Mouse (Mus musculus) midbrain, embryonic 15.5 days (tissue): ENCODE results near the gene Cd70. TPM values are rescaled to one million over a fixed set of nuclear protein-coding genes. Genes with fewer than 3 reads are reported as not detected.
A peak's percentile ranks its signal among the peaks of the same experiment; 100 is the strongest.

Source experiments
- ATAC-seq: fragments of 200-750 bp; cut with Nextera tagmentation; replicated peaks from 2 replicates; pipeline ENCODE4 v1.8.0; 2017; ENCODE audit warnings: moderate TSS enrichment
- H3K27ac ChIP-seq: fragments of 300-500 bp; sonication (generic); 2 replicates; pipeline ENCODE4 v1.5.1; 2015; ENCODE audit warnings: mild to moderate bottlenecking, inconsistent platforms
- H3K27me3 ChIP-seq: fragments of 300-500 bp; sonication (generic); replicated peaks from 2 replicates; pipeline ENCODE4 v1.6.1; 2015; ENCODE audit warnings: inconsistent platforms
- H3K36me3 ChIP-seq: fragments of 300-500 bp; sonication (generic); replicated peaks from 2 replicates; pipeline ENCODE4 v1.6.1; 2015; ENCODE audit warnings: inconsistent platforms
- H3K4me1 ChIP-seq: fragments of 300-500 bp; sonication (generic); 2 replicates; pipeline ENCODE4 v1.6.1; 2015; ENCODE audit warnings: inconsistent platforms
- H3K4me2 ChIP-seq: fragments of 300-500 bp; sonication (generic); 2 replicates; pipeline ENCODE4 v1.6.1; 2015; ENCODE audit warnings: inconsistent platforms, mild to moderate bottlenecking, moderate library complexity
- H3K4me3 ChIP-seq: fragments of 300-500 bp; sonication (generic); 2 replicates; pipeline ENCODE4 v1.5.1; 2015; ENCODE audit warnings: mild to moderate bottlenecking, inconsistent platforms
- H3K9ac ChIP-seq: fragments of 300-500 bp; sonication (generic); 2 replicates; pipeline ENCODE4 v1.6.1; 2015; ENCODE audit warnings: mild to moderate bottlenecking, inconsistent platforms
- H3K9me3 ChIP-seq: fragments of 300-500 bp; sonication (generic); 2 replicates; pipeline ENCODE4 v1.6.1; 2016; ENCODE audit warnings: inconsistent platforms
- WGBS: fragments of 180-500 bp; shearing (Covaris S2); methylation state at CpG from one replicate; pipeline ENCODE4 v1.1.7; 2015; ENCODE audit warnings: mixed read lengths; 5-methylcytosine and 5-hydroxymethylcytosine counted together
- polyA plus RNA-seq: library from polyadenylated mRNA; unstranded; fragments of >200 nt; fragmentation: Nextera tagmentation; extraction: Ambion mirVana; gene quantifications from 2 replicates; pipeline ENCODE4 v1.2.1, GENCODE M21; 2015

Cd70 gene
- polyA plus RNA-seq = 1.1 and 1.2 TPM in 2 replicates

GRCm38 (mm10) chr17:57148994-57149803 lies at the start of gene Cd70:
Cd70 (minus strand) TSS chr17:57149777.
- peak within 1 kb of the TSS; percentile 60 for H3K4me2 ChIP-seq
- peak within 1 kb of the TSS; percentile 42 for H3K9ac ChIP-seq
- H3K9me3 ChIP-seq = no peaks in the 10 kb centered on the region
- H3K36me3 ChIP-seq = no peaks in the 10 kb centered on the region
- no peak within 1 kb of the TSS for H3K27ac ChIP-seq
- H3K4me3 ChIP-seq = peak within 1 kb of the TSS; percentile 34
- peaks cover 15% of the 10 kb centered on the region for H3K27me3 ChIP-seq
- peak; percentile 62 for ATAC-seq
- 3% methylated on average over 39 of the region's 39 CpGs for WGBS
- H3K4me1 ChIP-seq = peaks cover 4% of the 10 kb centered on the region; the same call in 1 of the 2 replicates

DNA sequence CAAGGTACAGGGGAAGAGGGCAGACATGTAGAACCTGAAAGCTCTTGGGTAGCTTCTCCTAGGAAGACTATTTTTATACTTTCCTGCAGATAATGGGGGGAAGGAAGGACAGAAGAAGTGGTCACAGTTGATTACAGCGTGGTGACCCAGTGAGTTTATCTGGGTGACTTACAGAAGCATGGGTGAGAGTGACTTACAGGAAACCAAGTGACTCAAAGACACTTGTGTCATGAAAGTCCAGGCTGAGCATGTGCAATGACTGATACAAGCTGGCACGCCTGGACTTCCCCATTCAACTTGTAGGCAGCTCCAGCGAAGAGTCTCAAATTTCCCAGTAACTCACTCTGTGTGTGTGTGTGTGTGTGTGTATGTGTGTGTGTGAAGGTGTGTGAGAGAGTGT lies 48.7 kb upstream of the Cd70 start:
- 78% methylated on average over 3 of the region's 3 CpGs for WGBS
- H3K4me3 ChIP-seq = no peak overlapping the region
- H3K4me2 ChIP-seq = no peak overlapping the region
- H3K9me3 ChIP-seq = no peaks in the 10 kb centered on the region
- ATAC-seq = no peak
- H3K9ac ChIP-seq = no peak overlapping the region
- no peaks in the 10 kb centered on the region for H3K36me3 ChIP-seq
- H3K27me3 ChIP-seq = no peaks in the 10 kb centered on the region
- no peak overlapping the region for H3K27ac ChIP-seq
- H3K4me1 ChIP-seq = no peaks in the 10 kb centered on the region

- Histone ChIP-seq H3K36me3 (no peaks in the 10 kb centered on the region), H3K9me3 (no peaks in the 10 kb centered on the region), H3K9ac (no peak overlapping the region), H3K27me3 (no peaks in the 10 kb centered on the region), H3K4me3 (no peak overlapping the region), H3K4me2 (no peak overlapping the region), H3K4me1 (no peaks in the 10 kb centered on the region), H3K27ac (no peak overlapping the region)
- 80% methylated on average over 8 of the region's 8 CpGs for WGBS
- ATAC-seq = no peak
Observed at GRCm38 (mm10) chr17:57195326-57196010, 45.9 kb upstream of the Cd70 start.

GRCm38 (mm10) chr17:57194771-57195170 lies 45.2 kb upstream of the Cd70 start:
- WGBS = 84% methylated on average over 3 of the region's 3 CpGs
- H3K36me3 ChIP-seq = no peaks in the 10 kb centered on the region
- no peak overlapping the region for H3K27ac ChIP-seq
- no peak for ATAC-seq
- H3K9ac ChIP-seq = no peak overlapping the region
- H3K27me3 ChIP-seq = no peaks in the 10 kb centered on the region
- H3K4me1 ChIP-seq = no peaks in the 10 kb centered on the region
- H3K4me2 ChIP-seq = no peak overlapping the region
- no peaks in the 10 kb centered on the region for H3K9me3 ChIP-seq
- H3K4me3 ChIP-seq = no peak overlapping the region

GRCm38 (mm10) chr17:57194041-57194507 lies 44.5 kb upstream of the Cd70 start, which contains the start of gene Tnfsf14:
Tnfsf14 (minus strand) TSS chr17:57194177.
- H3K9ac ChIP-seq = no peak within 1 kb of the TSS
- WGBS = 83% methylated on average over 11 of the region's 11 CpGs

DNA sequence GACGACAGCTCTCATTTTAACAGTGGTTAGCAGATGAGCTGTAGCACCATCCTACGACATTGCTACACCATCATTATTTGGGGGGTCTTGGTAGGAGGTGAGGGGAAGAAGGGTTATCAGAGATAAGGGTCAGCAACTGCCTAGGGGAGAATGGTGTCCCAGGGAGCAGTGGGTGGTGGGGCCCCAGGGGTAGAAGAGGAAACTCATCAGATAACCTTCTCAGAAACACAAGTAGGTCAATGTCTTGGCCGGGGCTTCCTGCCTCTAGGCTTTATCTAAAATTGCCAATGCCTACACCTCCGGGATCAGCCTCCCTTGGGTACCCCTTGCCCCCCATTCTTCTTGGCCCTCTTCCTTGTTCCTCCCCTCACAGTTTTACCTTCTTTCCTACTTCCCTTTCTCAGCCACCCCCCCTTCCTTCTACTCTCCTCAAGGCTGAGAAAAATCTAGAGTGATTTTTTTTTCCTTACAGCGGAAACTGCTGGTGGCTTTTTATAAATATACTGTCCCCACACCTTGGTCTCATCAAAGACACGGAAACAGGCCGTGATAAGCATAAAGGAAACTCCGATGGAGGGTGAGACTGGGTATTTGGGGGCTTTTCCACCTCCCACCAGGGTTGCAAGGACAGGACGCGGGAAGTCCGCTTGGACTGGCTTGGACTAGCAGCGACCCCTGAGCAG lies 39.1 kb upstream of the Cd70 start:
- Histone ChIP-seq H3K27ac (no peak overlapping the region), H3K27me3 (no peaks in the 10 kb centered on the region), H3K9ac (no peak overlapping the region), H3K4me1 (no peaks in the 10 kb centered on the region), H3K4me3 (no peak overlapping the region), H3K4me2 (no peak overlapping the region), H3K9me3 (no peaks in the 10 kb centered on the region), H3K36me3 (no peaks in the 10 kb centered on the region)
- 88% methylated on average over 12 of the region's 12 CpGs for WGBS
- ATAC-seq = no peak

More at GRCm38 (mm10) chr17:57194041-57194507, 44.5 kb upstream of the Cd70 start, which contains the start of gene Tnfsf14:
- Histone ChIP-seq H3K4me1 (no peaks in the 10 kb centered on the region), H3K4me2 (no peak within 1 kb of the TSS), H3K36me3 (no peaks in the 10 kb centered on the region), H3K9me3 (no peaks in the 10 kb centered on the region), H3K4me3 (no peak within 1 kb of the TSS), H3K27me3 (no peaks in the 10 kb centered on the region), H3K27ac (no peak within 1 kb of the TSS)
- no peak for ATAC-seq

DNA sequence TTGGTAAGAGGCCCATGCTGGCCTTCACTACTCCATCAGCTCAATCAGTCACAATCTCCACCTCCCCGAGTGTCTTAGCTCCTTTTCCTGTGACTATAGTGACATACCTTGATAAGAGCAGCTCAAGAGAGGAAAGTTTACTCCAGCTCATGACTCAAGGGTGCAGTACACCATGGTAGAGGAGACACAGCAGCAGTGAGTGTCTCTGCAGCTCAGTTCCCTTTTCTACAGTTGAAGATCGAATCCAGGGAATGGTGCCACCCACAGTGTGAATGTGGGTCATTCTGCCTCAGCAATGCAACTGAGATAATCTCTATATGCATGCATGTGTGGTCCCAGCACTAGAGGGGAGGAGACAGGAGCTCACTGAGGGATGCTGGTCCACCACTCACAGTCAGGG lies 36.1 kb upstream of the Cd70 start:
- no peaks in the 10 kb centered on the region for H3K27me3 ChIP-seq
- H3K4me3 ChIP-seq = no peak overlapping the region
- no peaks in the 10 kb centered on the region for H3K4me1 ChIP-seq
- ATAC-seq = no peak
- WGBS = 73% methylated on average over 2 of the region's 2 CpGs
- no peak overlapping the region for H3K27ac ChIP-seq
- H3K4me2 ChIP-seq = no peak overlapping the region
- no peaks in the 10 kb centered on the region for H3K36me3 ChIP-seq
- no peaks in the 10 kb centered on the region for H3K9me3 ChIP-seq
- H3K9ac ChIP-seq = no peak overlapping the region

DNA sequence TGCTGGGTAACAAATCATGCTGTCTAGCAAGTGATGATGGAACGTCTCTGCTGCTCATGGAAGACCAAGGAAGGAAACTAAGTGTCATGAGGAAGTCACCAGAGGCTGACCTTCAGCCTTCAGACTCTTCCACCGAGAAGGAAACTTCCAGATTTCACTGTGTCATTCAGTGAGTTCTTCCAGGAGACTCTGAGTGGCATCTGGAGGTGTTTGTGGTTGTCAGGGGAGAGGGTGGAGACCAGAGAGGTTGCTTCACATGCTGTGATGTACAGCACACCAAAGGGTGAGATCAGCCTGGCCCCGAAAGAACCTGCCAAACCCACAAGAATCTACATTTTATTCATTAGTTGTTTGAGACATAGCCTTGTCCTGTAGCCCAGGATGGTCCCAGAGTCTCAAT lies 33.3 kb upstream of the Cd70 start:
- Histone ChIP-seq H3K9ac (no peak overlapping the region), H3K4me3 (no peak overlapping the region), H3K27ac (no peak overlapping the region), H3K4me2 (no peak overlapping the region), H3K9me3 (no peaks in the 10 kb centered on the region), H3K27me3 (no peaks in the 10 kb centered on the region), H3K36me3 (no peaks in the 10 kb centered on the region), H3K4me1 (no peaks in the 10 kb centered on the region)
- 76% methylated on average over 3 of the region's 3 CpGs for WGBS
- ATAC-seq = no peak

DNA sequence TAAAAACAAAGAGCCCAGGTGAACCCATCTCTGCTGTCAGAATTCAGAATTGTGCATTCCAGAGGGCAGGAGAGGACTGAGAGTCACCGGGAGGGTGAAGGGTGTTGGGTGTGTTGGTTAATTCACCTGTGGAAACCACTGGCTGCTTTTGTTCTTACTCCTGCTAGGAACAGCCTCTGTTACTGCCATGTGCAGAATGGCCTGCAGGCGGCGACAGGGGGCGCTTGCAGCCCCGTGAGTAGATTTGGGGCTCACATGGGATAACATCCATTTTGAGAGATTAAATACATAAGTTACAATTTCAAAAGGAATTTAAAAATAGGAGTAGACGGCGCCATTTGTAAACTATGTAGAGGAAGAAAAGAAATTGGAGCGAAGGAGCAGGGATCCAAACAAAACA lies 30.8 kb upstream of the Cd70 start:
- H3K4me1 ChIP-seq = no peaks in the 10 kb centered on the region

DNA sequence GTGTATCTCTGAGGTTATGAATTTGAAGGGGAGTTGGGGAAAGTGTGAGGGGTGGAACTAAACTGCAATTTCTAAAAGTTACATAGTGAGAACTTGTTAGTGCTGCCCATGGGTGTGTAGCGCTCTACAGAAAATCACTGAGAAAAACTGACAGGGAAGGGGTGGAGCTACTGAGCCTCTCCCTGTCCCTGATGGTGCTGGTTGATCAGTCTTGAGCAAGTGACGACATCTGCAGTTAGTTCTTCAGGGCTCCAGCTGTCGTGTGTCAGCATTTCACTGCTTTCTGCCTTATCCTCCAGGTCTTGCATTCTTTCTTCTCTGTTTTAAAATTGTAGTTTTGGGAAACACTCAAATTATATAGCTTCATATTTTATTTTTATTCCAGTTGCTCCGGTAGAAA lies 23.8 kb upstream of the Cd70 start:
- no peaks in the 10 kb centered on the region for H3K9me3 ChIP-seq
- 72% methylated on average over 4 of the region's 4 CpGs for WGBS
- H3K4me1 ChIP-seq = no peaks in the 10 kb centered on the region
- ATAC-seq = no peak
- H3K36me3 ChIP-seq = no peaks in the 10 kb centered on the region
- H3K4me3 ChIP-seq = no peak overlapping the region
- H3K4me2 ChIP-seq = no peak overlapping the region
- no peak overlapping the region for H3K9ac ChIP-seq
- H3K27me3 ChIP-seq = no peaks in the 10 kb centered on the region
- H3K27ac ChIP-seq = no peak overlapping the region

More for the DNA sequence above, 30.8 kb upstream of the Cd70 start:
- no peak overlapping the region for H3K4me3 ChIP-seq
- no peak overlapping the region for H3K4me2 ChIP-seq
- no peak overlapping the region for H3K27ac ChIP-seq
- no peaks in the 10 kb centered on the region for H3K9me3 ChIP-seq
- no peaks in the 10 kb centered on the region for H3K36me3 ChIP-seq
- H3K27me3 ChIP-seq = no peaks in the 10 kb centered on the region
- H3K9ac ChIP-seq = no peak overlapping the region
- 34% methylated on average over 8 of the region's 8 CpGs for WGBS
- no peak for ATAC-seq

DNA sequence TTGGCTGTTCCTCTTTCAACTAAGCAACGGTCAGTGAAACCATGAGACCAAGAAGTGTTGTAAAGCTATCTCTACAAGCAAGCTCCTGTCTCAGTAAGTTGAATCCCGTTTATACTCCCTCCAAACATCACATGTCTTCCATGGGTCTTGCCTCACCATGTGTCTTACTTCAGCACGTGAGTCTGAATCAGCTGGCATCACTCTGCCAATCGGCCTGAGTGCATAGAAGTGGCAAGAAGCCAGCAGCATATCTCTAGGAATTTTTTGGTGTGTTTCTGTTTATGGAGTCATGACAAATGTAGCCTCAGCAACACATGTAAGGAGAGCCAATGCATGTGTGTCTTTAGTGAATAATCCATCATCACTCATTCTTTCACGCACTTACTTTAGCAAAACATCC lies 22.8 kb upstream of the Cd70 start:
- Histone ChIP-seq H3K27ac (no peak overlapping the region), H3K9ac (no peak overlapping the region), H3K36me3 (no peaks in the 10 kb centered on the region), H3K4me3 (no peak overlapping the region), H3K27me3 (no peaks in the 10 kb centered on the region), H3K4me2 (no peak overlapping the region), H3K9me3 (no peaks in the 10 kb centered on the region), H3K4me1 (no peaks in the 10 kb centered on the region)
- 78% methylated on average over 5 of the region's 5 CpGs for WGBS
- ATAC-seq = no peak

- H3K4me1 ChIP-seq = no peaks in the 10 kb centered on the region
- no peak overlapping the region for H3K4me2 ChIP-seq
- no peak overlapping the region for H3K4me3 ChIP-seq
- H3K27ac ChIP-seq = no peak overlapping the region
- H3K36me3 ChIP-seq = no peaks in the 10 kb centered on the region
- no peaks in the 10 kb centered on the region for H3K27me3 ChIP-seq
- no peak for ATAC-seq
- no peaks in the 10 kb centered on the region for H3K9me3 ChIP-seq
- no peak overlapping the region for H3K9ac ChIP-seq
- 61% methylated on average over 5 of the region's 5 CpGs for WGBS
Observed at GRCm38 (mm10) chr17:57170616-57171260, 21.2 kb upstream of the Cd70 start.
